Mouse (Mus musculus) bone marrow, adult 2 months (tissue): ENCODE results near the gene Gpn3.

Experiments
- CTCF ChIP-seq: fragments of 200-500 bp; IDR thresholded peaks from 2 replicates; pipeline ENCODE4 v1.5.1; 2011; ENCODE audit warnings: low read length, control low read depth; ENCODE audit not compliant: control insufficient read depth, insufficient read depth
- POLR2A ChIP-seq: fragments of 200-500 bp; IDR thresholded peaks from 2 replicates; pipeline ENCODE4 v1.6.1; 2011; ENCODE audit warnings: low read depth, mild to moderate bottlenecking, control low read depth, low read length, borderline replicate concordance; ENCODE audit not compliant: control insufficient read depth

DNA sequence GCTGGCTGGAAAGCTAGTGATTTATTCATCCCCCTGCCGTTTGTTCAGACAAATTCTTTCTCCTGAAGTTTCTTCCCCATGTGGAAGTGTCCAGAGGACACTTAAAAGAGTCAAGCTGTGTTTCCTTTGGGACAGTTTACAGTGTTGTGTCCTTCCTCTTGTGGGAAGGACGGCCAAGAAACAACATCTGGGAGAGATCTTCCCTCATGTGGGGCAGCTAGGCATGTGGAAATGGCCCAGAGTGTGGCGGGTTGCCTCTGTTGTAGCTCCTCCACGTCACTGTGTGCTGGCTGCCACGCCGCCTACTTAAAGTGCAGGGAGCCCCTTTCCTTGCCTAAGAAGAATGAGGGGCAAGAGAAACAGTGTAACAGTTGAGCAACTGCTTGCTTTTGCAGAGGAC lies 41.1 kb downstream of the Gpn3 start:
- TF ChIP-seq POLR2A = no peak
- no peak for TF ChIP-seq CTCF
